Mouse (Mus musculus): Measurements from ENCODE around the gene Magi1.

Gene Magi1

DNA sequence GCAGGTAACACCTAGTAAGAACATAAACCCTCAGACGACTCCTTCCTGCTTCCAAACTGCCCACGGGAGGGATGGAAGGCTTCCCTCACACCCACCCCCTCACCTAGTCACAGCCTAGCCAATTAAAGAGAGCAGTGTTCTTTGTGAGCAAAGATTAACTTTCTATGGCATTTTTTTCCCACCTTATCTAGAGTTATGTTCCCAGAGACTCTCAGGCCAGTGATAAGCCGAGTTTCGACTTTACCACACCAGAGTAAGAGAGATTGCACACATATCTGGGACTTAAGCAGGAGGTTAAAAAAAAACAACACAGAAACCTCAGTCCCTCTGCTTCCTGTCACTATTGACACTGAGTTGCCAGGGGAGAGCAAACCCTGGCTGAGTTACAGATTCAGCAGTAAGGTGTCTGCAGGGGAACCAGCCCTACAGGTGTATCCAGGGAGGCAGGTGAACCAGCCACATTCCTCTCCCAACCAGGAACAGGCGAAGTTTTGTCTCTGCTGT is 80.0 kb downstream of the Magi1 start:
- no peak for DNase-seq (ENCODE audit: extremely low spot score, low spot score)

- no peak for DNase-seq (ENCODE audit: extremely low spot score, low spot score)
Observed at GRCm38 (mm10) chr6:94201940-94202339, 81.8 kb downstream of the Magi1 start.

DNA sequence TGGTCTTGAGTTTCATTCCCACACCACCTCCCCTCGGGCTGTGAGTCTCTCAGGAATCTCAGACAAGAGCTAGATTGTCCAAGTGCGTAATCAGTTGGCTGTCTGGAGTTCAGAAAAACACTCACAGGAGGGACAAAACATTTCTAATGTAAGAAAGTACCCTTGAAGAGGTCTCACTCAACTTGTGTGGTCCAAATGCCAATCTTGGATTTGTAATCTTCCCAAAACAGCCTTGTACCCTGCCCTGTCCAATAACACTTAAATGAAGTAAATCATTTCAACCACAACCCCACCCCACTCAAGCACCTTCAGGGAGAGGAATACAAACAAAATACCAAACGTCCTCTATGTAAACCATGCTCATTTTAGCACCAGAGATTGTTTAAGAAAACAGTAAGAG is 82.8 kb downstream of the Magi1 start:
- no peak for DNase-seq (ENCODE audit: extremely low spot score, low spot score)

GRCm38 (mm10) chr6:94199696-94200095 is 84.0 kb downstream of the Magi1 start:
- no peak for DNase-seq (ENCODE audit: extremely low spot score, low spot score)

- DNase-seq (ENCODE audit: extremely low spot score, low spot score) = no peak
Observed at GRCm38 (mm10) chr6:94197831-94198230, 85.9 kb downstream of the Magi1 start.

- DNase-seq (ENCODE audit: extremely low spot score, low spot score) = no peak
Observed at GRCm38 (mm10) chr6:94195303-94195911, 88.3 kb downstream of the Magi1 start.

DNA sequence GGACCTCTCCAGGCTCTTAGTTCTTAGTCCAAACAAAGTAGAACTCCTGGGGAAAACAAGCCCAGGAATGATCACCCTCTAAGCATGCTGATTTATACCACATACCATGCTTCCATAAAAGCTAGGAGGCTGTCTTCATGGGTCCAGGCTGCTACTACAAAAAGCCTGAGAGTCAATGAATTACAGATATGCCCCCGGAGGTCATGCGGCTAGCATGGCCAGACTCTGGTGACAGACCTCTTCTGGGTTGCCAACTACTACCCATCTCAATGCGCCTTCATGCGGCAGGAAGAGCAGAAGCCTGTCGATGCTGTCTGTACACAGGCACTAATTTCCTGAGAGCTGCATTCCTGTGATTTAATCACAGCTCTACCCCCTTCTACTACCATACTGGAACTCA is 92.9 kb downstream of the Magi1 start:
- no peak for DNase-seq (ENCODE audit: extremely low spot score, low spot score)

DNA sequence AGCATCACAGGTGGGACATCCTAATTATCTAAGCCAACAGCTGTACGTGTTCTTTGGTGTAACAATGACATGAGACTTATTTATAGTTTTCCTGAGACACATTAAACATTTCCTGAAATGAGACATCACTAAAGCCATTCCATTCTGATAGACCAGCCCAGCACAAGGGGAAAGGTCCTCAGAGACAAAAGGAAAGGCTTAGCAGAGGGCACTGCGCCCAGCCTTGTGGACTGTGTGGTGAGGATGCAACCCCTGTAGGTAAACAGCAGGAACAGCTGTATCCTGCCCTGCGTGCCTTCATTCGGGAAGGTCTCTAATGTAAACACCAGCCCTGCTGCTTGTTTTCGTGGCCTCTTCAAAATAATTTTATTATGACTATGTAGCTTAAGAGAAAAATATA is 94.3 kb downstream of the Magi1 start:
- DNase-seq (ENCODE audit: extremely low spot score, low spot score) = no peak

- DNase-seq (ENCODE audit: extremely low spot score, low spot score) = no peak
Observed at GRCm38 (mm10) chr6:94186628-94187319, 96.9 kb downstream of the Magi1 start.

DNA sequence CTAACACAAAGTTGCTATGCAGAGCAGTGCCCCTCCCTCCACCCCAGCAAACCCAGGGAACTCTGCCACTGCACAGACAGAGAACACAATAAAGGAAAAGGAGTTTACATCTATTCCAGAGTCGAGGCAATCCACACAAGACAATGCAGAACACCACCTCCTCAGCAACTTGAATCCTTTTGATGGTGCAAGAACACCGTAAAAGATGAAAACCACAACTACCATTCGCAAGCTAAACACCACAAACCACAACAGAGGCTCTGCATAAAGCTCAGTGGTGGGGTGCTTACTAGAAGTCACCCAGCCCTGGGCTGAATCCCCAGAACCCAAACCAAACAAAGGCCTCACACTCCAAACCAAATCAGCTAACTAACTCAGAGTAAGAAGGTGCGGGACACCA is 99.4 kb downstream of the Magi1 start:
- DNase-seq (ENCODE audit: extremely low spot score, low spot score) = no peak

- no peak for DNase-seq (ENCODE audit: extremely low spot score, low spot score)
Observed at GRCm38 (mm10) chr6:94183354-94183851, 100.3 kb downstream of the Magi1 start.

- no peak for DNase-seq (ENCODE audit: extremely low spot score, low spot score)
Observed at GRCm38 (mm10) chr6:94181673-94182255, 102.0 kb downstream of the Magi1 start.

- no peak for DNase-seq (ENCODE audit: extremely low spot score, low spot score)
Observed at GRCm38 (mm10) chr6:94180331-94181150, 103.2 kb downstream of the Magi1 start.

GRCm38 (mm10) chr6:94177559-94177958 is 106.2 kb downstream of the Magi1 start:
- no peak for DNase-seq (ENCODE audit: extremely low spot score, low spot score)

DNA sequence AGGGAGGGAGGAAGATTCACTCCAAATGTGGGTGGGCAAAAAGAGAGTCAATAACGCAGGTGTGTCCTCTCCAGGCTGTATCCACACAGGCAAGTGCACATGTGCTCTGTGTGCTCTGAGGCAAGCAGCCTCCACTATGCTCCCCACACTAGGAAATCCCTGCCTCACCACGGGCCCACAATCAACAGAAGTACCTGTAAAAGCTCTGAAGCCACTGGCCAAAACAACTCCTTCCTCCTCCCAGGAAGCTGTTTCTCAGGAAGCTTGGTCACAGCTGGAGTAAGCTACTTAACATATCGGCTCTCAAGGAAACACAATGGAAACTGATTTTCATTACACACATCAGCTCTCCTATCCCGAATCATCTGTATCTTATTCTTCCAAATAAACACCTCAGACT is 107.0 kb downstream of the Magi1 start:
- no peak for DNase-seq (ENCODE audit: extremely low spot score, low spot score)

- DNase-seq (ENCODE audit: extremely low spot score, low spot score) = no peak
Observed at GRCm38 (mm10) chr6:94171250-94171649, 112.5 kb downstream of the Magi1 start.

DNA sequence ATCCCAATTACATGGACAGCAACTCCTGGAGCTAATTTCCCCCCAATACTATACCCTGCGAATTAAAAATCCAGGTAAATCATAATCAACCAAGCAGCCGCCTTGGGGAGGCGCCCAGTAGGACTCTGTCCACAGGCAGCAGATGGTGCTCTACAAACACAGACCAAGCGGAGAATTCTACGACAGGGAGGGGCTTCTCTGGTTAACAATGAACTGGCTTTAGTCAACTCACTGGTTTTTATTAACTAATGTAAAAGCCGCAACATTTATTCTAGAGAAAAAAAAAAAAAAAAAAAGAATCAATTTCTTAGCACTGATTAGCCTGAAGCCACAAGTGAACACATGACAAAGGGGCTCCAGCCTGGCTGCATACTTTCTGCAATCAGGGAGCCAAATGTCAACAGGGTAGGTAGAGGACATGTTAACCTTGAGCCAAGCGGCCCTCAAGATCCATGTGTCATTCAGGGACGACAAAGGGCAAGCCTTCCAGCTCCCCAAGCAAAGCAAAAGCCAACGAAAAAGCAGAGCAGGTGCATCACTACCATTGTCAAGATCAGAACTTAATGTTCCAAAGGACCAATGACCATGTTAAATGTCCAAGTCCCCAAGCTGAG is 114.0 kb downstream of the Magi1 start:
- no peak for DNase-seq (ENCODE audit: extremely low spot score, low spot score)

GRCm38 (mm10) chr6:94165951-94166350 is 117.8 kb downstream of the Magi1 start:
- no peak for DNase-seq (ENCODE audit: extremely low spot score, low spot score)

DNA sequence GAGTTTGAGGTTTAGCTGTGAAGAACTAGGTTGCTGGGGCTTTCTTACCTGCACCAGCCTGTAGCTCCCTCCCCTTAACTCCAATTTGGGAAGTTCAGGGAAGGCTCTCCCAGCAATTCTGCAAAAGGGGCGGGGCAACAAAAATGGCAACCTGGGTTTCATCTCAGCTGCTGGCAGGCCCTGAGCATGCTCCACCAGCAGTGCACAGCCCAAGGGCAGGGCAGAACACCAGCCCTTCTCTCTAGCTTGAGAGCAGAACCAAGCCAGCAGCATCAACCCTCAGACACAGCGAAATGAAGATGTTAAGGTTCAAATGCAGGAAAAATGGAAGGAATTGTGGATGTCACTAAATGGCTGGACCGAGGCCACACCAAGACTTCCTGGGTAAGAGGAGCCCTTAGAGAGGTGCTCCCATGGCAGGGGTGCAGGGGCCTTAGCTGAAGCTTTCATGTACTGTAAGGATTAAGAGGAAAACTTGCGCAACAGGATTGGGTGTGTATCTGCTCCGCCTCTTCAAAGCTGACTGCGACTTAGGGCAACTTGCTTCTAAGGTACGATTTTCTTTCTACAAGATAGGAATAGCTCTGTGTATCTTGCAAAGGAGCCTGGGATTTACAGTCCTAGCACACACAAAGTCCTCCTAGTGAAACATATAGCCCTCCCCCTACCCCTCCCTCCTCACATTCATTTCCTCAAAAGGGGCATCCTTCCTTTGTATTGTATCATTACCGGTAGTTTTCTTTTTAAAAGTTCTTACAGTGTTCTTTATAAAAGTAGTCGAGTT is 118.8 kb downstream of the Magi1 start:
- no peak for DNase-seq (ENCODE audit: extremely low spot score, low spot score)

GRCm38 (mm10) chr6:94163325-94163995 is 120.3 kb downstream of the Magi1 start:
- DNase-seq (ENCODE audit: extremely low spot score, low spot score) = peak; percentile 28
